Comparison of ENCODE assay signal across 26 mouse cellular contexts in genomic region chr13:86840862-86841261, GRCm38 (mm10).
DNase-seq lines count a peak whose midpoint lies in the region; ATAC-seq and TF ChIP-seq lines count a peak whose summit lies in the region.
"Had no signal": no experiment of that assay in that cellular context is flagged by ENCODE, and none has a peak within 500 bp of the region (broad histone marks: within the 10 kb centered on the region; RNA-seq: fewer than 3 reads in every experiment).

No protein-coding gene starts in this region.

- WGBS in forebrain, embryonic 13.5 days = 46% methylated on average over 1 of the region's 1 CpGs
- 51% methylated on average over 1 of the region's 1 CpGs for WGBS in forebrain, postnatal 0 days
- WGBS in hindbrain, embryonic 14.5 days = 64% methylated on average over 1 of the region's 1 CpGs
- 89% methylated on average over 1 of the region's 1 CpGs for WGBS in hindbrain, embryonic 10.5 days
- WGBS in midbrain, embryonic 12.5 days = 79% methylated on average over 1 of the region's 1 CpGs
- 46% methylated on average over 1 of the region's 1 CpGs for WGBS in midbrain, postnatal 0 days
- WGBS in liver, embryonic 11.5 days = 83% methylated on average over 1 of the region's 1 CpGs

- H3K4me3 ChIP-seq in forebrain, embryonic 13.5 days = no peak overlapping the region
- H3K4me3 ChIP-seq in forebrain, postnatal 0 days (ENCODE audit: low read depth, low read length) = no peak overlapping the region
- H3K4me3 ChIP-seq in hindbrain, embryonic 14.5 days (replicated peaks; ENCODE audit: low read length) = no peak overlapping the region
- no peak overlapping the region for H3K4me3 ChIP-seq in hindbrain, embryonic 10.5 days
- no peak overlapping the region for H3K4me3 ChIP-seq in midbrain, embryonic 12.5 days
- H3K4me3 ChIP-seq in midbrain, postnatal 0 days (ENCODE audit: low read depth, low read length) = no peak overlapping the region
- H3K4me3 ChIP-seq in liver, embryonic 11.5 days (ENCODE audit: low read depth, low read length) = no peak overlapping the region
- H3K4me3 ChIP-seq: embryonic facial prominence, embryonic 15.5 days; heart, embryonic 12.5 days; liver, embryonic 15.5 days; myocyte; neural tube, embryonic 12.5 days; stomach, embryonic 15.5 days had no signal

- H3K9ac ChIP-seq in forebrain, embryonic 13.5 days = no peak overlapping the region
- H3K9ac ChIP-seq in forebrain, postnatal 0 days = no peak overlapping the region
- H3K9ac ChIP-seq in hindbrain, embryonic 14.5 days = no peak overlapping the region
- no peak overlapping the region for H3K9ac ChIP-seq in midbrain, embryonic 12.5 days (replicated peaks)
- no peak overlapping the region for H3K9ac ChIP-seq in midbrain, postnatal 0 days (replicated peaks; ENCODE audit: low read length, poor library complexity, severe bottlenecking)
- no peak overlapping the region for H3K9ac ChIP-seq in liver, embryonic 11.5 days (ENCODE audit: low read depth, low read length)
- H3K9ac ChIP-seq: embryonic facial prominence, embryonic 15.5 days; heart, embryonic 12.5 days; liver, embryonic 15.5 days; lung, embryonic 14.5 days; neural tube, embryonic 12.5 days; stomach, embryonic 15.5 days had no signal

- no peaks in the 10 kb centered on the region for H3K4me1 ChIP-seq in forebrain, embryonic 13.5 days
- no peaks in the 10 kb centered on the region for H3K4me1 ChIP-seq in forebrain, postnatal 0 days (ENCODE audit: insufficient read depth)
- H3K4me1 ChIP-seq in hindbrain, embryonic 14.5 days (replicated peaks; ENCODE audit: control insufficient read depth, insufficient read depth, low read length) = no peaks in the 10 kb centered on the region
- no peaks in the 10 kb centered on the region for H3K4me1 ChIP-seq in hindbrain, embryonic 10.5 days (replicated peaks)
- no peaks in the 10 kb centered on the region for H3K4me1 ChIP-seq in midbrain, embryonic 12.5 days
- H3K4me1 ChIP-seq in midbrain, postnatal 0 days (ENCODE audit: insufficient read depth, low read length) = no peaks in the 10 kb centered on the region
- no peaks in the 10 kb centered on the region for H3K4me1 ChIP-seq in liver, embryonic 11.5 days (replicated peaks; ENCODE audit: control insufficient read depth, insufficient read depth, low read length)
- H3K4me1 ChIP-seq: embryonic facial prominence, embryonic 15.5 days; heart, embryonic 12.5 days; liver, embryonic 15.5 days; neural tube, embryonic 12.5 days; stomach, embryonic 15.5 days had no signal

- H3K9me3 ChIP-seq in forebrain, embryonic 13.5 days (replicated peaks) = no peaks in the 10 kb centered on the region
- H3K9me3 ChIP-seq in forebrain, postnatal 0 days (ENCODE audit: low read length) = no peaks in the 10 kb centered on the region
- H3K9me3 ChIP-seq in hindbrain, embryonic 14.5 days (ENCODE audit: control insufficient read depth, low read length) = no peaks in the 10 kb centered on the region
- no peaks in the 10 kb centered on the region for H3K9me3 ChIP-seq in hindbrain, embryonic 10.5 days
- H3K9me3 ChIP-seq in midbrain, embryonic 12.5 days = no peaks in the 10 kb centered on the region
- H3K9me3 ChIP-seq in midbrain, postnatal 0 days (ENCODE audit: low read length) = no peaks in the 10 kb centered on the region
- H3K9me3 ChIP-seq in liver, embryonic 11.5 days (ENCODE audit: control insufficient read depth, low read length) = no peaks in the 10 kb centered on the region
- H3K9me3 ChIP-seq: embryonic facial prominence, embryonic 15.5 days; heart, embryonic 12.5 days; liver, embryonic 15.5 days; neural tube, embryonic 12.5 days; stomach, embryonic 15.5 days had no signal

- peak; percentile 83 for ATAC-seq in forebrain, embryonic 13.5 days
- ATAC-seq in forebrain, postnatal 0 days = no peak
- ATAC-seq in hindbrain, embryonic 14.5 days (ENCODE audit: low FRiP score) = no peak
- peak; percentile 89 for ATAC-seq in midbrain, embryonic 12.5 days (ENCODE audit: low FRiP score, low read depth)
- peak; percentile 60; the same call in 1 of the 2 replicates for ATAC-seq in midbrain, postnatal 0 days (ENCODE audit: low FRiP score)
- no peak for ATAC-seq in liver, embryonic 11.5 days (replicated peaks; ENCODE audit: low FRiP score)
- ATAC-seq: inflammation-experienced regulatory T-cells, adult 6 months; Patski had no signal

- no peaks in the 10 kb centered on the region for H3K36me3 ChIP-seq in forebrain, embryonic 13.5 days (ENCODE audit: poor library complexity, severe bottlenecking)
- H3K36me3 ChIP-seq in forebrain, postnatal 0 days (ENCODE audit: insufficient read depth) = no peaks in the 10 kb centered on the region
- no peaks in the 10 kb centered on the region for H3K36me3 ChIP-seq in hindbrain, embryonic 14.5 days (replicated peaks; ENCODE audit: control insufficient read depth, insufficient read depth)
- no peaks in the 10 kb centered on the region for H3K36me3 ChIP-seq in hindbrain, embryonic 10.5 days
- H3K36me3 ChIP-seq in midbrain, embryonic 12.5 days = no peaks in the 10 kb centered on the region
- H3K36me3 ChIP-seq in midbrain, postnatal 0 days (ENCODE audit: insufficient read depth, low read length) = no peaks in the 10 kb centered on the region
- H3K36me3 ChIP-seq in liver, embryonic 11.5 days (ENCODE audit: control insufficient read depth, insufficient read depth, low read length) = no peaks in the 10 kb centered on the region
- H3K36me3 ChIP-seq: embryonic facial prominence, embryonic 15.5 days; heart, embryonic 12.5 days; liver, embryonic 15.5 days; neural tube, embryonic 12.5 days; stomach, embryonic 15.5 days had no signal

- H3K27ac ChIP-seq in forebrain, embryonic 13.5 days = peak overlapping the region; percentile 3; the same call in 1 of the 2 replicates
- H3K27ac ChIP-seq in forebrain, postnatal 0 days (ENCODE audit: low read depth, low read length) = no peak overlapping the region
- peak overlapping the region; percentile 14; the same call in 1 of the 2 replicates for H3K27ac ChIP-seq in hindbrain, embryonic 14.5 days
- no peak overlapping the region for H3K27ac ChIP-seq in hindbrain, embryonic 10.5 days
- no peak overlapping the region for H3K27ac ChIP-seq in midbrain, embryonic 12.5 days (replicated peaks)
- no peak overlapping the region for H3K27ac ChIP-seq in midbrain, postnatal 0 days (ENCODE audit: low read depth, low read length)
- no peak overlapping the region for H3K27ac ChIP-seq in liver, embryonic 11.5 days (ENCODE audit: low read depth, low read length)
- H3K27ac ChIP-seq: embryonic facial prominence, embryonic 15.5 days; liver, embryonic 15.5 days; neural tube, embryonic 12.5 days; stomach, embryonic 15.5 days had no signal

- H3K4me2 ChIP-seq in forebrain, embryonic 13.5 days = no peak overlapping the region
- H3K4me2 ChIP-seq in forebrain, postnatal 0 days (ENCODE audit: low read depth) = no peak overlapping the region
- H3K4me2 ChIP-seq in hindbrain, embryonic 14.5 days (replicated peaks) = no peak overlapping the region
- H3K4me2 ChIP-seq in midbrain, embryonic 12.5 days (replicated peaks) = no peak overlapping the region
- H3K4me2 ChIP-seq in midbrain, postnatal 0 days (ENCODE audit: low read depth, low read length, poor library complexity, severe bottlenecking) = no peak overlapping the region
- H3K4me2 ChIP-seq in liver, embryonic 11.5 days = no peak overlapping the region
- H3K4me2 ChIP-seq: embryonic facial prominence, embryonic 15.5 days; heart, embryonic 12.5 days; liver, embryonic 15.5 days; lung, embryonic 14.5 days; neural tube, embryonic 12.5 days; stomach, embryonic 15.5 days had no signal

- TF ChIP-seq CTCF in forebrain, postnatal 0 days (IDR thresholded peaks at IDR 0.05; ENCODE audit: low read depth) = no peak
- no peak for TF ChIP-seq CTCF in midbrain, postnatal 0 days (IDR thresholded peaks at IDR 0.05)

- H3K27me3 ChIP-seq in forebrain, embryonic 13.5 days = no peaks in the 10 kb centered on the region
- no peaks in the 10 kb centered on the region for H3K27me3 ChIP-seq in forebrain, postnatal 0 days (ENCODE audit: insufficient read depth, low read length)
- no peaks in the 10 kb centered on the region for H3K27me3 ChIP-seq in hindbrain, embryonic 14.5 days (ENCODE audit: control insufficient read depth, insufficient read depth, low read length)
- H3K27me3 ChIP-seq in hindbrain, embryonic 10.5 days (ENCODE audit: insufficient read depth, poor library complexity, severe bottlenecking) = no peaks in the 10 kb centered on the region
- H3K27me3 ChIP-seq in midbrain, embryonic 12.5 days = no peaks in the 10 kb centered on the region
- H3K27me3 ChIP-seq in midbrain, postnatal 0 days (ENCODE audit: insufficient read depth, low read length) = no peaks in the 10 kb centered on the region
- H3K27me3 ChIP-seq in liver, embryonic 11.5 days (replicated peaks; ENCODE audit: control insufficient read depth, insufficient read depth, low read length) = no peaks in the 10 kb centered on the region
- H3K27me3 ChIP-seq: embryonic facial prominence, embryonic 15.5 days; heart, embryonic 12.5 days; liver, embryonic 15.5 days; neural tube, embryonic 12.5 days; Patski; stomach, embryonic 15.5 days had no signal

- DNase-seq in forebrain, postnatal 0 days = no peak
- DNase-seq in hindbrain, embryonic 14.5 days (ENCODE audit: low spot score) = no peak
- no peak for DNase-seq in hindbrain, embryonic 10.5 days (ENCODE audit: low spot score)
- DNase-seq in midbrain, postnatal 0 days (ENCODE audit: low spot score) = no peak
- no peak for DNase-seq in liver, embryonic 11.5 days (ENCODE audit: low spot score)
- DNase-seq: adrenal gland, postnatal 14 days; cerebellum, adult 18-20 months; cerebellum, postnatal 10 days; gastrocnemius, postnatal 25 days; heart, adult 18-20 months; heart, postnatal 4 days; kidney, adult 11 months; kidney, postnatal 14 days; liver; lung, embryonic 14.5 days; lung, postnatal 14 days had no signal

Comparison
In these comparisons a context has a peak if more than half of its experiments do, and no peak if none do; other contexts are left out.
1. ATAC-seq: peak in forebrain, embryonic 13.5 days (single experiment), midbrain, embryonic 12.5 days (single experiment) and midbrain, postnatal 0 days (single experiment); none in forebrain, postnatal 0 days (single experiment), hindbrain, embryonic 14.5 days (single experiment) and liver, embryonic 11.5 days (single experiment).
2. H3K27ac ChIP-seq: peak in forebrain, embryonic 13.5 days (single experiment) and hindbrain, embryonic 14.5 days (single experiment); none in forebrain, postnatal 0 days (single experiment), hindbrain, embryonic 10.5 days (single experiment), midbrain, embryonic 12.5 days (single experiment), midbrain, postnatal 0 days (single experiment) and liver, embryonic 11.5 days (single experiment).